Mouse (Mus musculus) lung, postnatal 4 days (tissue): ENCODE results near the gene Col17a1.

Experiments
- DNase-seq, 2 experiments: peaks; one replicate each; pipeline ENCODE4 v3.0.0; 2021

Col17a1 gene

DNA sequence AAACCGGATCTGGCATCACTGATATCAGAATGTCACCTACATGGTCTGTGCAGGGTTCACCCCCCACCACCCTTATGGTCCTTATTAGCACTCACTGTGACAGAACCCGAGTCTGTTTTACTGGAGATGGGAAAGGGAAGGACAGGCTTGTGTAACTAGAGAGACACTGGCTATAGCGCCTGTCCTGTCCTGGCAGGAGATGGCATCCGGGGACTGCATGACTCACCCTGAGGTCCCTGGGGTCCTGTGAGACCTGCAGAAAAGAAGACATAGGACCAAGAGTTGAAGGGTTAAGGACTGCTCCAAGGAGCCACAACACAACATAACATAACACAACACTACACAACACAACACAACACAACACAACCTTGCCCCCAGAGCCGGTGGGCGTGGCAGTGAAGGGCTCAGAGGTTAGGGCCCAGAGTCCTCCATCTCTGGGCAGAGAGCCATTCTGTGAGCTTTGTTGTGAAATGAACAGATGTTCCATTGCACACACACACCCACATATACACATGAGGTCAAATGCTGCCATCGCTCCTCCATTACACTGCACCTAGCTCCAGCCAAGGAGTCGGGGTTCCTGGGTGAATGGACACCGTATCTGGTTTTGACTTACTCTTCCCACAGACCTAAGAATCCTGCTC, 32.0 kb downstream of the Col17a1 start:
- DNase-seq: peak; percentile 25 to 62

DNA sequence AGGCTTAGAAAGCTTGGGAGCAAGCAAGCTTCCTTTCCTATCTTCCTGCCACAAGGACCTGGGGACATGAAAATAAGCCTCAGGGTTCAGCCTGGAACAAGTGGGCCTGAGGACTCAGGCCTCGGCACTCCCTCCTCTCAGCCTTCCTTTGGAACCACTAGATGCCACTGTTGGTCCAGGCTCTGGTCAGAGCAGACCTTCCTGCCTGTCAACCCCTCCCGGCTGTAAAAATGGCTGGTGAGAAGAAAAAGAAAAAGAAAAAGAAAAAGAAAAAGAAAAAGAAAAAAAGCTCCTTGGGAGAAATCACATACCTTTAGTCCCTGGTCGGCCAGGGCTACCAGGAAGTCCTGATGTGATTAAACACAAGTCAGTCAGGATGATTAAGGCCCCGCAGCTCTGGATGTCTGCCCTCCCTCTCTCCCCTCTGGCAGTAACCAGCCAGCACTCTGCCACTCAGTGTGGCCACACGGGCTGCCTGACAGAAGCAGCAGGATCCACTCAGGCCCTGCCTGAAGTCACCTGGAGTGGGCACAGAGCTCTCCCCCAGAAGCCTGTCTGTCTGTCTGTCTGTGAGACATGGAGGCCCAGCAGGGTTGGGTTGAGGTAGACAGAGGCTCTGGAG, 32.9 kb downstream of the Col17a1 start:
- peak; percentile 67 to 73 for DNase-seq

DNA sequence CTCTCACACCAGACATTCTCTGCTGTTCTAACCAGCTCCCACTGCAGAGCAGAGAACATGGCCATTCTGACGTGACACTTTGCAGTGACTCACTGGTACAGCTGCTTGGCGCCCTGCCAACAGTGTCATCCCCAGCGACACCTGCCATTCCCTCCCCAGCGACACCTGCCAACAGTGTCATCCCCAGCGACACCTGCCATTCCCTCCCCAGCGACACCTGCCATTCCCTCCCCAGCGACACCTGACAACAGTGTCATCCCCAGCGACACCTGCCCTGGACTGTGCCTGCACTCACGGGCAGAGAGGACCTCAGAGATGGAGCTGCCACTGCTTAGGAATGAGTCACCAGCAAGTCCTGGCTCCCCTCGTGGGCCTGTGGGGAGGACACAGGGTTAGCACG, 37.0 kb downstream of the Col17a1 start:
- DNase-seq: peak in 1 of 2 experiments; percentile 23

DNA sequence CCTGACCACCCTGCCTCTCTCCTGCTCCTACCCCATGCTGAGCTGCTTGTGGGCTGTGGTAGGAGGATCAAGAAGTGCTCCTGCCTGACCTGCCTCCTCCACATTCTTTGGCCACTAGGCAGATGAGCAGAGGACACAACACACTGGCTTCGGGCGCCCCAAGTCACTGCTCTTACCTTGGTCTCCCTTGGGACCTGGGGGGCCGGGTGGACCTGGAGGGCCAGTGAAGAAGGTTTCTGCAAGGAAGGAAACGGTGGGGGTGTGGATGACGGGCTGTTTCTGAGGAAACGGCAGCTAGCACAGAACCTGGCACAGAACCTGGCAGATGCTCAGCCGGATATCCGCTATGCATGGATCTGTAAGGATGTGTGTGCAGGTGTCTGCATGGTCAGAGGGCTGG, 38.7 kb downstream of the Col17a1 start:
- peak in 1 of 2 experiments; percentile 18 for DNase-seq

DNA sequence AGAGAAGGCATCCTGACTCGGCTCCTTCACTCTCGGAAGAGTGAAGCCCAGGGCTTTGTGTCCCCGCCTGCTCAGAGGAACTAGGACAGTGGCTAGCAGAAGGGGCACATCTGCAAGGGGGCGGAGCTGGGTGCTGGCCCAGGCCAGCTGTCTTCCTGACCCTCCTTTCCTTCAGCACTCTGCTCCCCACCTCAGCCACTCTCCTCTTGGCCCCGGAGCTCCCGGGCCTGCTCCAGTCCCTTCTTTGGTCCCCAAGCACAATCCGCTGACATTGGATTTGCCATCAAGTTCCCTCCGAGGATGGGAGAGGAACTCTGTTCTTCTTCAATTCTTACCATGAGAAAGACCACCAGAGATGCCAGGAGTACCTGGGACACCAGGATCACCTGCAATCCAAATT, 39.6 kb downstream of the Col17a1 start:
- peak in 1 of 2 experiments; percentile 21 for DNase-seq

DNA sequence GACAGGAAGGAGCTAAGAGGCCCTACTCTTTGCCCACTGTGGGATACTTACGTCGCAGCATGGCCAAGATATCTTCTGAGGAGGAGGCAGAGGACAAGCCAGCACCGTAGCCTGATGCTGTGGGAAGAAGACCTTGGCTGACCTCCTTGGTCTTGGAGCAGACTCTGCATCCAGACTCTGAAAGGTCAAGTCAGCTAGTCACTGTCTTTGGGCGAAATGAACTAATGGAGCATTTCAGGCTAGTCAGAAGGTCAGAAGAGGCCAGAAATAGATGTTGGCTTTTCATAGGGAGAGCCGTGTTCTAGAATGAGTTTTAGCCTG, 40.8 kb downstream of the Col17a1 start:
- peak in 1 of 2 experiments; percentile 15 for DNase-seq

DNA sequence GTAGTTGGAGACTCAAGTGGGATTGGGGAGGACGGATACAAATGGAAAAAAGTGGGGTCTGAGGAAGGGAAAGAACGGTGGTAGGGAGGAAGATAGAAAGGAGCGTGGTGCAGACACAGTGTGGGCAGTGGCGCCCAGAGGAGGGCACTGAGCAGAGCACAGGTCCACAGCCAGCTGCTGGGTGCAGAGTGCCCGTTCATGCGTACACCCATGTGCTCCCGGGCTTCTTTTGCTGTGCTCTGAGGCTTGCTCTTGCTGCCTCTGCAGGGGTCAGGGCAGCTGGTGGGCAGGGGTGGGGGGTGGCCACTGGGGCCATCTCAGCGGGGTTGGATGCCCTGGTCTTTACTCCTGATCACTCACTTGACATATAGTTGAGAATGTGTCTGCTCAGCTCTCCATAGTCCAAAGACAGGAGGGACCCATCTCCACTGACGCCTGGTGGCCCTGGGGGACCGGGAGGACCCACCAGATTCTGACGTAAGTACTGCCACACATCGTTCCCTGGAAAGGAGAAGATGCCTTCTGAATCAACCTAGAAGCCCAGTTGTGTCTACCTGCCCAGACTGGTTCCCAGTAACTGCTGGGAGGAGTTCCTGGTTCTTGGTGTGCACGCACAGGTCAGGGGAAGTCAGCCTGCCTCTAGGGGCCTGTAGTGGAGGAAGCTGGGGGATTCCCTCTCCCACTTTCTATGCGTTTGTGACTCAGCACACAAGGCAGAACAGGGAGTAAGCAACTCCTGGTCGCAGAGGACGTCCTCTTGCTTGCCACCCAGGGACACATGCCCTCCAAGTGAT, 41.3 kb downstream of the Col17a1 start:
- peak in 1 of 2 experiments; percentile 15 for DNase-seq

DNA sequence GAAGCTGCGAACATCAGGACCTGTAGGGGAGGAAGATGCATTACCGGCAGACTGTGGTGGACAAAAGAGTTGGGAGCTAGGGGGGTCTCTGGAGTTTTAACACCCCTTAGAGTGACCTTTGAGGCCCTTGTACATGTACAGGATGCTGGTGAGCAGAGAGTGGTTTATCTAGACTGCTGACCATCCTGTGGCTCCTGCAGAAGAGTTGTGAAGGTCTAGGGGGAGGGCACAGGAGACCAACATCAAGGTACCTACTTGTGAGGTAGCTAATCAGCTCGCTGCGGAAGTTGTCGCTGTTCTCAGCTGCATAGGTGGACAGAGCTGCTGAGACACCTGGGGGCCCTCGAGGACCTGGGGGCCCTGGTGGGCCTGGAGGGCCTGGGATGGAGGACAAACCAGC, 42.8 kb downstream of the Col17a1 start:
- DNase-seq: peak in 1 of 2 experiments; percentile 19

DNA sequence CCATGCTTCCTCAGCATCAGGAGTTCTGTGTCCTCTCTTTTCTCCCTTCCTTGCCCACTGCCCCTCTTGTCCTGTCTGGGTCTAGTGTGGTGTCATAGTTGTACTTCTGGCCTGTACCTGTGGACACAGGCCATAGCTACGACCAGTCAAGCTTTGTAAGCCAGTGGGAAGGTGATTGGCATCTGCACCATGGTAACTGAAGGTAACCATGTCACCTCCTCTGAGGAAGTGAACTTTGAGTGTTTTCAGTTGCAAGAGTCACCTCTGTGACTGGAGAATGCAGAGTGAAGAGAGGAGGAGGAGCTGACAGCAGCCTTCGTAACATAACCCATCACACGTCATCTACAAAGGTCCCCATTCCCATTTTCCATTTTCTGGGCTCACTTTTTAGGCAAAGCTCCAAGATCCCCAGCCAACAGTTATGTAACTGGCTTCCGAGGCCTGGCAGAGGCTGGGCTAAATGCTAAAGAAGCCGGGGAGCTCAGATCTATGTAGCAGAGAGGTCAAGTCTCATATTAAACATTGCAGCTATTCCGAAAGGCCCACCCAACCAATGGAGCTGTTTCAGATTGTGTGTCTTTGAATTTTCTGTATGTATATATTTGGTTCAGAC, 45.3 kb downstream of the Col17a1 start:
- peak in 1 of 2 experiments; percentile 17 for DNase-seq

DNA sequence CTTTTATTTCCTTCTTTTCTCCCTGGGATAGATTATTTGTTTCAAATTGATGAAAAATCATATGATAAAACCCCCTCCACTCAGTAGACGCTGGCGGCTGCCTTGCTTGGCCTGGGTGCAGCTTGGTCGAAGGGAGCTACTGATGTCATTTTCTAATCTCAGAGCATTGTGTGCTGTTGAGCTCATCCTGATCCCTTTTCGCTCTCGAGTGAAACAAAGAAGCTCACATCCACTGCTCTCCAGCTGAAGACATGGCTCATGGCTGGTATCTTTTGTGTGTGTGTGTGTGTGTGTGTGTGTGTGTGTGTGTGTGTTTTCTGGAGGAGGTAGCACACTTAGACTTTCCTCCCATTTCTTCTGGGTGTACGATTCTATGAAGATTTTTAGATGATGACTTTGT, 46.3 kb downstream of the Col17a1 start:
- peak in 1 of 2 experiments; percentile 21 for DNase-seq

DNA sequence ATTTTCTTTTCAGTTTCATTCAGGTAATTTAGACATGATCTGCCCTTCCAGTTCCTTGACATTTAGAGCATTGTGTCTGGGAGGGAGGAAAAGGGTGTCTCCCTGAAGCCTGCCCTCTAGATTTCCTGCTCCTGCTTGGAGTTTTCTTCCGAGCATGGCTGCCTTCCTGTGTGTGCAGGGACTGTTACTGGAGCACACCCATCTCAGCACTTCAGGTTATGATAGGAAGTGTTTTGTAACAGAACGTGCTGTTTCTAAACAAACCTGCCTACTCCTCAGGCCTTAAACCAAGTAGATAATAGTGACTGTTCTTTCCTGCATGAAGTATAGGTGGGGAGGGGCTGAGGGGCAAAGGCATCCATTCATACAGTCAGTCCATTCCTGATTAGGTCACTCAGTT, 48.0 kb downstream of the Col17a1 start:
- DNase-seq: no peak

DNA sequence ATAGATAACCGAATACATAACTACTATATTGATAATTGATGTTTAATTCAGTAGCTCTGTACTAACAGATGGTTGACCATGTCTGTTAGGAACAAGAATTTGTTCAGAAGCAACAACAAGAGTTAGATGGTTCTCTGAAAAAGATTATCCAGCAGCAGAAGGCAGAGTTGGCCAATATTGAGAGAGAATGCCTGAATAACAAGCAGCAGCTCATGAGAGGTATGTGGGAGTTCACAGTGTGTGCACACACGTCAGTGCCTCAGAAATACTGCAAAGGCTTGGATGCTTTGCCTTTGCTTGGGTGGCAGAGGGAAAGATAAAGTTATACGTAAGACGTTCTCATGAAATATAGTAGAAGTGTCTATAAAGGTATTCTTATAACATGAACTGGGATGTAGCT, 56.5 kb downstream of the Col17a1 start:
- DNase-seq: no peak

DNA sequence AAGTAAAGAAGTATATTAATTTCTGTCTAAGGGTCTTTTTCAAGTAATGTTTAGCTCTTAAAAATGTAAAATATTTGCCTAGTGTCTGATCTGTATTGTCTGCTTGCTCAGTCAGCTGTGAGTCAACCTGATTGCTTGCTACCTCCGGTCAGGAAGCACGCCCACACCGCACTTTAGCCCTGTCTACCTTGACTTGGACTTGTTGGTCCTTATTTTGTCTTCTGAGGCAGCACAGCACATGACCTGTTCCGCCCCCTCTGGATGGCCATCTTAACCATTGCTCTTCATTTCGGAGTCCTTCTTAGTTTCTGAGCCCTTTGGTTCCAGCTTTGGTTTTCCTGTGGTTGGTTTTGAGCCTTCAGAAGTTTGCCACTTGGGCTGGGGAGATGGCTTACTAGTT, 60.1 kb downstream of the Col17a1 start:
- no peak for DNase-seq

DNA sequence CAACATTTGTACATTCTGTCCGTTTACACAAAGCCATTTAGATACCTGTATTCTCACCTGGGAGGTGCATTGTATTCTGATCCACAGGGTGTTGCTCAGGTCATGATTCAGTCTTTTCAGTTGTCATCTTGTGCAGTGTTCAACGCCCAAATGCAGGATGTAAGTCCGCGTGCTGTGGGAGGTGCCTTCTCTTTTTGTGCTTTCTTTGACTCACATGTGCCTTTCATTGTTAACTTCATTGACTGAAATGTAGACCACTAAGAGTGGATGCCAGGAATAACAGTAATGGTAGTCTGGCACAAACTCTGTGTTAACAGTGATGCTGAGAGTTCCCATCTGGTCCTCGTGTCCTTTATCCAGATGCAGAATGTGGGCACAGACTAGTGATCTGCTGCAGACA, 61.5 kb downstream of the Col17a1 start:
- DNase-seq: no peak

DNA sequence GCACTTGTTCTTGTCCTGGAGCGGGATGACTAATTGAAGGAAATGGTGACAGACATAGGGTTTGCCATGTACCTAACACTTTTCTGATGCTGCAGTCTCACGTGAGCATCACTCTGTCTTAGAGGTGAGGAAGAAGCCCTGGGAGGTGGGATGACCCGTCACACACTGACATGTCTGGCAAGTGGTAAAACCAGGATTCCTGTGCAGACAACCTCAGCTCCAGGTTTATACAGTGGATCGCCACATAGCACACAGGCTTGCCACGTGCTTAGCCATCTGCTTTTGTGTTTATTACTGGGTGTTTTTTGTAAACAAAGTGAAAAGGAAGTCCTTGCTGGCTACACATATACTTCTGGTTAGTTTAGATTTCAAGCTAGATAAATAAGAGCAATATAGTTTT, 62.8 kb downstream of the Col17a1 start:
- no peak for DNase-seq

DNA sequence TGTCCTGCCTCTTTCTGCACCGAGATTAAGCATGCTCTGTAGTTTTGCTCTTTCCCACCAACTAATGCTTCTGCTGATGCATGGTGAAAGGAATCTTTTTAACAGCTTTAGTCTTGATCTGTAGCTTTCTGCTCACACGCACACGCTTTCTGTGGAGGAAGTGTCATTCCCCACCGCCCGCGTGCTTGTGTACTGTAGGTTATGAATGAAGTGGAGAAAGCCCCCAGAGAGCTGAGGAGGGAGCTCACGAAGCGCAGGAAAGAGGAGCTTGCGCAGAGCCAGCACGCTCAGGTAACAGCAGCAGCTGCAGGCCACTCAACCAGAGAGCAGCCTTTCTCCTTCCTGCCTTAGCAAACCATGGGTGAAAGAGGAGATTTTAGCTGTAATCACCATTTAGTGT, 64.4 kb downstream of the Col17a1 start:
- no peak for DNase-seq

DNA sequence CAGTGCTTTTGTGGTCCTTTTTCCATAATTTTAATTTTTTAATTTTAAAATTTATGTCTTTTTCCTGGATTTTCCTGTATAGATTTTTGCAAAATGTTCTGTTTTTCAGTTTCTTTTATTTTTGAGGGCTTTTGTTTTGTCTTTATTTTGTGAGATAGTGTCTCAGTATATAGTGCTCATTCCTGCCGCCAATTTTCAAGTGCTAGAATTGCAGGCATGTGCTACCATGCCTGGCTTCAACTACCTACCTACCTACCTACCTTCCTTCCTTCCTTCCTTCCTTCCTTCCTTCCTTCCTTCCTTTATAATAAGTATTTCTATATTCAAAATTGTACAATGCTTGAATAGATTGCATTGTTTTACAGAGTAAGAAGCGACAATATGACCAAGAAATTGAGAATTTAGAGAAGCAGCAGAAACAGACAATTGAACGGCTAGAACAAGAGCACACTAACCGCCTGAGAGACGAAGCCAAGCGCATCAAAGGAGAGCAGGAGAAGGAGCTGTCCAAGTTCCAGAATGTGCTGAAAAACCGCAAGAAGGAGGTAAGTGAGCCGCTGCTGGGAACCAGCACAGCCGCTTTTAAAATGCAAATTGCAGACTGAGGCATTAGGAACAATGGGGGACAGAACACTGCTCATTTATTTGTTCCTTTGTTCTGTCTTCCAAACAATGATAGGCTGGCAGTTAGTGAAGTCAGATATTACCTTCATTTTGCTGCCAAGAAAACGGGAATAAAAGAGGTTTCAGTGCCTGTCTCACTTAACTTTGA, 66.8 kb downstream of the Col17a1 start:
- no peak for DNase-seq

DNA sequence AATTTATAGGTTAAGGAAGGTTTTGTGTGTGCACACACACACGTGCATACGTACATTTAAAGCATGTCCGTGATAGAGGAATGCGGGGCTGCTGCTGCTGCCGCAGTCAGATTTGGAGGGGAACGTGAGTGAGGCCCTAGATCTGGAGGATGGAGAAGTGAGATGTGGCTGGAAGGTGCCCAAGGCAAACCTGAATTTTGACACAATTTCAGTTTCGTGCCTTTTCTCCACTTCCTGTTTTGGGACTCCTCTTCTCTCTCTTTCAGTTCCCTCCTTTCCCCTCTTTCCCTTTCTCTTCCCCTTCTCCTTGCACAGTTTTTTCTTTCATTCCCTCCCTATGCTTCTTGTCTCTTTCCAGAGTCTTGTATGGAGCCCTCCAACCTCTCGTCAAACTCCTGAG, 70.4 kb downstream of the Col17a1 start:
- DNase-seq: no peak

DNA sequence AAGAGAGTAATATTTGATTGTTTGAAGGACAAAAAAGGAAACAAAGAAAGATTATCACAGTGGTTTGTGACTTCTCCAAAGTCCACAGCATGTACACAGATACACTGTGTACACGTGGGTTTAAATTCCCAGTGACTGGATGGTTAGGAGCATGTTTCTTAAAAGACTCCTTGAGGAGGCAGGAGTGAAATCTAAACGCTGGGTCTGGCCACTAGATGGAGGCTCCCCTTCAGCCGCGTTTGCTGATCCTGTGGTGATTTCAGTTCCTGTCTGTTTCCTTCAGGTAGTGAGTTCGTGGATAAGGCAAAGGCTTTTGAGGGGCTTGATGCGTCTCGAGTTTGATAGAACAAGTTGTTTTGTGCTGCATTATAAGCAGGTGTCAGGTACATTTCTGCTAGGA, 78.5 kb downstream of the Col17a1 start:
- no peak for DNase-seq

DNA sequence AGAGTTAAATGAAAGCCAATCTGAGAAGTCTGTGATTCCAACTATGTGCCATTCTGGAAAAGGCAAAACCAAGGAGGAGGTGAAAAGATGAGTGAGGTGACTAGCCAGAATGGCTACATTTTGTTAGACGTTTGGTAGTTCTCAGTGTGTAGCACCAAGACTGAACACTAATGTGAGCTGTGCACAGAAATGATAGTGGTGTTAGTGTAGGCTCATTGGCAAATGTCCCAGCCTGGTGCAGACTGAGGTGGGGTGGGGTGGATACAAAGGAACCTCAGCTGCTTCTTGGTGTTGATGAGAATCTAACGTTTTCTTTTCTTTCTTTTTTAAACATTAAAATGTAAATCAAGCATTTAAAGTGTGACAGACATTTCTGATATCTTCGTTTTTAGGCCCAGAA, 83.4 kb downstream of the Col17a1 start:
- DNase-seq: no peak
